Mouse (Mus musculus) embryonic fibroblast, embryonic 13.5 days (primary cell): ENCODE measurements around the gene Tomm40. TPM values are rescaled to one million over a fixed set of nuclear protein-coding genes. Genes with fewer than 3 reads are reported as not detected.

ENCODE experiments used
- H3K27ac ChIP-seq: 2 replicates; pipeline ENCODE4 v1.5.1; 2012; ENCODE audit warnings: low read length, control low read depth, inconsistent platforms; ENCODE audit not compliant: insufficient read depth
- H3K4me1 ChIP-seq: 2 replicates; pipeline ENCODE4 v1.6.1; 2011; ENCODE audit warnings: low read length; ENCODE audit not compliant: control insufficient read depth, insufficient read depth
- H3K4me3 ChIP-seq: 2 replicates; pipeline ENCODE4 v1.5.1; 2011; ENCODE audit warnings: mild to moderate bottlenecking, control low read depth, low read length; ENCODE audit not compliant: insufficient read depth
- CTCF ChIP-seq: IDR thresholded peaks from 2 replicates; pipeline ENCODE4 v1.5.1; 2011; ENCODE audit warnings: mild to moderate bottlenecking, control low read depth, low read length, moderate library complexity, borderline replicate concordance; ENCODE audit not compliant: insufficient read depth
- POLR2A ChIP-seq: IDR thresholded peaks from 2 replicates; pipeline ENCODE4 v1.6.1; 2011; ENCODE audit warnings: low read depth, mild to moderate bottlenecking, control low read depth, low read length, moderate library complexity
- polyA plus RNA-seq: library from polyadenylated mRNA; stranded (reverse); fragments of >200 nt; gene quantifications from 2 replicates; pipeline ENCODE4 v1.2.4, GENCODE M21; 2011; ENCODE audit warnings: low read depth; ENCODE audit not compliant: missing spikeins, insufficient read length

Tomm40 gene
- polyA plus RNA-seq, 1 experiment, result 38.1 TPM

GRCm38 (mm10) chr7:19698907-19699826, 16.1 kb downstream of the Tomm40 start, which contains the start of gene Apoe:
TSS of gene Apoe (minus strand) at chr7:19699188.
- Histone ChIP-seq H3K4me3 (no peak within 1 kb of the TSS), H3K27ac (no peak within 1 kb of the TSS), H3K4me1 (0 out of 2 replicates have a peak, but pooled peaks cover 3% of the 10 kb centered on the region)
- TF ChIP-seq POLR2A, result no peak
- no peak for TF ChIP-seq CTCF

DNA sequence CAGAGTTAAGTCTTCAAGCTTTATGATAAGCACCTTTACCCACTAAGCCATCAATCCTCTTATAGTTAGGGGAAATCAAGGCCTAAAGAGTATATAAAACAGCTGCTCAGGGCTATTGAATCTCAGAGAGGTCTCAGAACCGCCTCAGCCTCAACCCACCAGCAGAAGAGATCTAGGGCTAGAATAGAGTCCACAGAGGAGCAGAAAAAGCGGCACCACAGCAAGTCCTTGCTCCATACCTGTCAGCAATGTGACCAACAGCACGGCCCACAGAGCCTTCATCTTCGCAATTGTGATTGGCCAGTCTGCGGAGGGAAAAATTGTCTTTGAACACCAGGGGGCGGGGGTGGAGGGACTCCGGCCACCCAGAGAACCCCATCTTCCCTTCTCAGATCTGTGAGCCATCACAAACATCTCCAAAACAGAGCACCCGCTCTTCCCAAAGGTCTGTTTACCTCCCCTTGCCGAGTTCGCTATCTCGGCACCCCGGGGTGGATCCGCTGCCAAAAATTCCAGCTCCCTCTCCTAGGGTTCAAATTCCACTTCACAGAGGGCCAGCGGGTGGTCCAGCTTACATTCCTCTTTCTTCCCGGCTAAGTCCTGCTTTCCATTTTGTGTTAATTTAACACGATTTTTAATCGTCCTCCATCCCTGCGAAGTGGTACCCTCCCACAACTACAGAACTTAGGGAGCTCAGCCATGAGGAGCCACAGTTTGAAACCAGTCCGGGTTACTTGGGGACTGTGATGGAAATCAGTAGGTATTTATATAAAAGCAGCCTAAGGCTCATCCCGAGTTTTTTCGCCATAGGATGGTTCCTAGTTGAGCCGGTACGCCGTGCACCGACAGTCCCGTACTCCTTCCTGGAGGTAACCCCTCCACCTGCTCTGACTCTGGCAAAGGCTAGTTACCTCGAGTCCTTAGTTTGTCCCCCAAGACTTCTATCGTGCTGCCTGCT, 17.0 kb downstream of the Tomm40 start:
- Histone ChIP-seq H3K4me3 (no peak overlapping the region), H3K4me1 (0 out of 2 replicates have a peak, but pooled peaks cover 3% of the 10 kb centered on the region), H3K27ac (no peak overlapping the region)
- TF ChIP-seq CTCF (no peak), POLR2A (no peak)

DNA sequence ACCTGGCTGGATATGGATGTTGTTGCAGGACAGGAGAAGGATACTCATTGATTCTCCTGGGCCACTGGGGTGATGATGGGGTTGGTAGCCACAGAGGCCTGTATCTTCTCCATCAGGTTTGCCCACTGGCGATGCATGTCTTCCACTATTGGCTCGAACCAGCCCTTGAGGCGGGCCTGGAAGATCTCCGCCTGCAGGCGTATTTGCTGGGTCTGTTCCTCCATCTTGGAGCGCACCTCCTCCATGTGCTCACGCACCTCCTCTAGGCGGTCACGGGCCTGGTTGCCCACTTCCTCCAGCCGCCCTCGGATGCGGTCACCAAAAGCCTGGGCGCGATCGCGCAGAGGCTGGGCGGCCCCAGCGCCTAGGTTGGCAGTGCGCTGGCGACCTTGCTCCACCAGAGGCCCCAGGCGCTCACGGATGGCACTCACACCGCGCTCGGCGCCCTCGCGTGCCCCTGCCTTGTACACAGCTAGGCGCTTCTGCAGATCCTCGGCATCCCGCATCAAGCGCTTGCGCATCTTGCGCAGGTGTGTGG, 18.8 kb downstream of the Tomm40 start:
- no peak overlapping the region for H3K27ac ChIP-seq
- no peak overlapping the region for H3K4me3 ChIP-seq
- H3K4me1 ChIP-seq, result 0 out of 2 replicates have a peak, but pooled peaks cover 3% of the 10 kb centered on the region
- TF ChIP-seq POLR2A (no peak), CTCF (no peak)

DNA sequence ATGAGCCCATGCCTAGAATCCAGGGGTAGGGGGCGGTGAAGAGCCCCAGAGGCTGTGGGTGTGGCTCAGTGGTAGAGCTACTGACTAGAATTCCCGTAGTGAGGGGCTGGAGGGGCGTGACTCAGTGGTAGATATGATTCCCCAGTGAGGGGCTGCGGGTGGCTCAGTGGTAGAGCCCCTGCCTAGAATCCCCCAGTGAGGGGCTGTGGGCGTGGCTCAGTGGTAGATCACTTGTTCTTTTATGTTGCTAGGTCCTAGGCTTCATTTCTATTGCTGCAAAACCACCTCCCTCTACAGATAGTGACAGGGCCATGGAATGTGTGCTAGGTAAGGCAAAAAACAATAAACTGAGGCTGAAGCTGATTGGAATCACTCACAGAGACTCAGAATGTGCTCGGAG, 19.4 kb downstream of the Tomm40 start:
- Histone ChIP-seq H3K27ac (no peak overlapping the region), H3K4me1 (0 out of 2 replicates have a peak, but pooled peaks cover 3% of the 10 kb centered on the region), H3K4me3 (no peak overlapping the region)
- TF ChIP-seq CTCF, result no peak
- TF ChIP-seq POLR2A, result no peak

DNA sequence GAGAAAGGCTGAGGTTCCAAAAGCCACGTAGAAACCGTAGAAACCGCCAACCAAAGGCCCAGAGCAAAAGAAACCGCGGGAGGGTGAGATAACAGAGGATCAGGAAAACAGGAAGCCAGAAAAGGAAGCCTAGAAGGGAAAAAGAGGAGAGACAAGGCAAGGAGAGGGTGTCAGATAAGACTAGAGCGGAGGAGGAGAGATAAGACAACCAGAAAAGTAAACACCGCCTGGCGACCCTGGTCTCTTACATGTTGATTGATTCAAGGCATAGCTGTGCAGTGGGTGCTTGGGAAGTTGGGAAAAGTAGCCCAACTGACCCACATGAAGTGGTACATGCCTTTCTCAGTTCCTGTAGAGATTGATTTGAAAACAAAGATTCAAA, 20.0 kb downstream of the Tomm40 start:
- Histone ChIP-seq H3K27ac (no peak overlapping the region), H3K4me1 (0 out of 2 replicates have a peak, but pooled peaks cover 3% of the 10 kb centered on the region), H3K4me3 (no peak overlapping the region)
- no peak for TF ChIP-seq CTCF
- TF ChIP-seq POLR2A, result no peak

GRCm38 (mm10) chr7:19694336-19695212, 20.7 kb downstream of the Tomm40 start:
- TF ChIP-seq POLR2A (no peak), CTCF (no peak)
- H3K4me3 ChIP-seq, result no peak overlapping the region
- 0 out of 2 replicates have a peak, but pooled peaks cover 3% of the 10 kb centered on the region for H3K4me1 ChIP-seq
- H3K27ac ChIP-seq, result no peak overlapping the region

DNA sequence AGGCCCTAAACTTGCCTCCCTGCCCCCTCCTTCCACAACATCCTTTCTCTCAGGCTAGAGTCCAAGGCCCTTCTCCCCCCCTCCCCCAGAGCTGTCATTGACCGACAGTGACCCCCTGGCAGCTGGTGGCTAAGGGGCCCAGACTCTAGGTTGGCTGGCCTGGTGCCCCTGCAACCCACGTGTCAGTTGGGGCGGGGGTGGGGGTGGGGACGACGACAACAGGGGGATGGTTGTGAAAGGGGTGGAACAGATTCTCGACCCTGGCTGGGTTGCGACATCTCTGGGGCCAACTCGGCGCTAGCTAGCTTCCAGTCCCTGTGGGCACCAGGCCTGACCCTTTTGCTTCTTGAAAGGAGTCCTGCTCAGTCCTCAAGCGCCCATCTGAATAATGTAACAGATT, 21.8 kb downstream of the Tomm40 start:
- H3K27ac ChIP-seq, result no peak overlapping the region
- H3K4me1 ChIP-seq, result no peaks in the 10 kb centered on the region
- TF ChIP-seq POLR2A, result no peak
- TF ChIP-seq CTCF, result no peak
- H3K4me3 ChIP-seq, result no peak overlapping the region

DNA sequence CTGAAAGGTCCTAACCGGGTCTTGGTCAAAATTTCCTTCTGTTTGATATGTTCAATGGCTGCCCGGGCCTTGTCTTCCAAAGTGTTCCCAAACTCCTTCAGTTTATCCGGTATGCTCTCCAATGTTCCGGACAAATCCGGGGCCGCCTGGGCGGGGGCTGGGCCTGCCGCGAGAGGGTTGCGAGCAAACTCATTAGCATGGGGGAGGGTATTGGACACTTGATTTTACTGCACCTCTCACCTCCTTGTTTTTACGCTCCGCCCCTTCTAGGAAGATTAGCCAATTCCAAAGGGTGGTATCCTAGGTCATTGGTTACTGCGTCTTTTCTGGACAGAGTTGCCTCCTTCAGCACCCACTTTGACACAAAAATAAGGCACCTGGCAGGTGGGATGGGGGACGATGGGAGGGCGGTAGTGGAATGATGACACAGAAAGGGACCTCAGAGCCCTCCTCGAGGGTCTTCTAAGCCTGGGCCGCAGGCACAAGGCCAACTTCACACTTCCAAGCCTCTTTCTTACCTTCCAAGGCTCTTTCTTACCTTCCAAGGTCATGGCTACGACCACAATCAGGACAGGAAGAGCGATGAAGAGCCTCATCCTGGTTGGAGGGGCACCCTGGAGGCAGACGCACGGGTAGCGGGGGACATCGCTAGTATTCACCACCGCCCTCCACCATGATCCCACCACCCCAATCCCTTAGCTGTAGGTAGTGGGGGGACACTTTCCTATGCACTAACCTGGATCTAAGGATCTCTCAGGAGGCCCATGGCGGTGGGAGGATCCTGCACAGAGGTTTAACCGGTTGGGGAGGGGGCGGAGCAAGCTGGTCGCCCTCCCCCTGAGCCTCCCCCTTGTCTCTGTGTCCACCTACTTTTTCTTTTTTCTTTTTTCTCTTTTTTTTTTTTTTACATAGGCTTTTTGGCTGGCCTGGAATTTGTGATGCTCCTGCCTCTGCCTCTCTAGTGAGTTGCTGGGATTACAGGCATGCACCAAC, 23.1 kb downstream of the Tomm40 start, which contains the start of gene Apoc1:
TSS of gene Apoc1 (minus strand) at position 788 of the 993 bp plus-strand sequence.
- Histone ChIP-seq H3K4me3 (no peak within 1 kb of the TSS), H3K27ac (no peak within 1 kb of the TSS), H3K4me1 (no peaks in the 10 kb centered on the region)
- TF ChIP-seq POLR2A (no peak), CTCF (no peak)
